Mouse (Mus musculus) liver, adult 2 months (tissue): ENCODE measurements around the gene Clmn.

Source experiments
- CTCF ChIP-seq: fragments of 200-500 bp; IDR thresholded peaks from 2 replicates; pipeline ENCODE4 v1.5.1; 2011; ENCODE audit warnings: low read depth, low read length, control low read depth
- POLR2A ChIP-seq: fragments of 200-500 bp; IDR thresholded peaks from 2 replicates; pipeline ENCODE4 v1.6.1; 2011; ENCODE audit warnings: low read length, control low read depth; ENCODE audit not compliant: insufficient read depth; ENCODE audit errors: extremely low read depth

- TF ChIP-seq CTCF (no peak), POLR2A (no peak)
Measured at GRCm38 (mm10) chr12:104738446-104738845, 126.4 kb downstream of the Clmn start.
